Mouse (Mus musculus): ENCODE data around the gene Gm10197. TPM values are rescaled to one million over a fixed set of nuclear protein-coding genes. Genes with fewer than 3 reads are reported as not detected.
A peak's percentile ranks its signal among the peaks of the same experiment; 100 is the strongest.
"Not testable (repeated sequence)": the region's sequence is repeated elsewhere in the genome, so short reads cannot be mapped to it uniquely, and the experiment has no call there.

The Gm10197 gene
- polyA plus RNA-seq, 1 experiment from 2014 or later = 2.1 TPM

- Histone ChIP-seq H3K4me3 (ENCODE audit: low read depth, low read length) (no peak overlapping the region), H3K27me3 (ENCODE audit: control insufficient read depth, insufficient read depth, low read length) (no peaks in the 10 kb centered on the region), H3K36me3 (ENCODE audit: control insufficient read depth, insufficient read depth, low read length) (no peaks in the 10 kb centered on the region), H3K4me1 (ENCODE audit: control insufficient read depth, insufficient read depth, low read length) (no peaks in the 10 kb centered on the region), H3K27ac (ENCODE audit: low read depth, low read length) (no peak overlapping the region), H3K9ac (ENCODE audit: low read depth, low read length) (no peak overlapping the region), H3K4me2 (no peak overlapping the region), H3K9me3 (replicated peaks; ENCODE audit: control insufficient read depth, low read length) (no peaks in the 10 kb centered on the region)
- no peak for ATAC-seq (replicated peaks; ENCODE audit: insufficient number of reproducible peaks, low FRiP score, low TSS enrichment)
- 75% methylated on average over 12 of the region's 12 CpGs for whole genome bisulfite sequencing (ENCODE audit: insufficient replicate concordance)
Measured at GRCm38 (mm10) chr19:53397451-53398233, 26.1 kb upstream of the Gm10197 start.

DNA sequence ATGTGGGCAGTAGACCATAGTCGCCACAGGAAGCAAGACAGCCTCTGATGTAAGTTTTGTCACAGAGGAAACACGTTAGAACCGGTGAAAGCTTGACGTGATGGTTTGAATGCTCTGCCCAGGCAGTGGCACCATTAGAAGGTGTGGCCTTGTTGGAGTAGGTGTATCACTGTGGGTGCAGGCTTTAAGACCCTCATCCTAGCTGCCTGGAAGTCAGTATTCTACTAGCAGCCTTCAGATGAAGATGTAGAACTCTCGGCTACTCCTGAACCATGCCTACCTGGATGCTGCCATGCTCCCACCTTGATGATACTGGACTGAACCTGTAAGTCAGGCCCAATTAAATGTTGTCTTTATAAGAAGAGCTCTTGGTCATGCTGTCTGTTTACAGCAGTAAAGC is 24.2 kb upstream of the Gm10197 start:
- WGBS (ENCODE audit: insufficient replicate concordance) = 69% methylated on average over 5 of the region's 5 CpGs
- not testable (repeated sequence) for H3K4me3 ChIP-seq (ENCODE audit: low read depth, low read length); ATAC-seq (replicated peaks; ENCODE audit: insufficient number of reproducible peaks, low FRiP score, low TSS enrichment); H3K36me3 ChIP-seq (ENCODE audit: control insufficient read depth, insufficient read depth, low read length); H3K4me1 ChIP-seq (ENCODE audit: control insufficient read depth, insufficient read depth, low read length); H3K9ac ChIP-seq (ENCODE audit: low read depth, low read length); H3K4me2 ChIP-seq; H3K27ac ChIP-seq (ENCODE audit: low read depth, low read length); H3K27me3 ChIP-seq (ENCODE audit: control insufficient read depth, insufficient read depth, low read length); H3K9me3 ChIP-seq (replicated peaks; ENCODE audit: control insufficient read depth, low read length)

- H3K27ac ChIP-seq (ENCODE audit: low read depth, low read length); H3K9me3 ChIP-seq (replicated peaks; ENCODE audit: control insufficient read depth, low read length); H3K4me2 ChIP-seq; H3K4me3 ChIP-seq (ENCODE audit: low read depth, low read length); H3K36me3 ChIP-seq (ENCODE audit: control insufficient read depth, insufficient read depth, low read length); H3K27me3 ChIP-seq (ENCODE audit: control insufficient read depth, insufficient read depth, low read length); H3K9ac ChIP-seq (ENCODE audit: low read depth, low read length); H3K4me1 ChIP-seq (ENCODE audit: control insufficient read depth, insufficient read depth, low read length); ATAC-seq (replicated peaks; ENCODE audit: insufficient number of reproducible peaks, low FRiP score, low TSS enrichment): not testable (repeated sequence)
- WGBS (ENCODE audit: insufficient replicate concordance) = 77% methylated on average over 3 of the region's 3 CpGs
Measured at GRCm38 (mm10) chr19:53394956-53395355, 23.4 kb upstream of the Gm10197 start.

GRCm38 (mm10) chr19:53394552-53394951 is 23.0 kb upstream of the Gm10197 start:
- Histone ChIP-seq H3K27ac (ENCODE audit: low read depth, low read length) (no peak overlapping the region), H3K27me3 (ENCODE audit: control insufficient read depth, insufficient read depth, low read length) (no peaks in the 10 kb centered on the region), H3K36me3 (ENCODE audit: control insufficient read depth, insufficient read depth, low read length) (no peaks in the 10 kb centered on the region), H3K9me3 (replicated peaks; ENCODE audit: control insufficient read depth, low read length) (no peaks in the 10 kb centered on the region), H3K9ac (ENCODE audit: low read depth, low read length) (peak overlapping the region; percentile 34; the same call in 1 of the 2 replicates), H3K4me1 (ENCODE audit: control insufficient read depth, insufficient read depth, low read length) (peaks cover 4% of the 10 kb centered on the region), H3K4me3 (ENCODE audit: low read depth, low read length) (no peak overlapping the region), H3K4me2 (no peak overlapping the region)
- 17% methylated on average over 7 of the region's 7 CpGs for WGBS (ENCODE audit: insufficient replicate concordance)
- ATAC-seq (replicated peaks; ENCODE audit: insufficient number of reproducible peaks, low FRiP score, low TSS enrichment) = no peak

DNA sequence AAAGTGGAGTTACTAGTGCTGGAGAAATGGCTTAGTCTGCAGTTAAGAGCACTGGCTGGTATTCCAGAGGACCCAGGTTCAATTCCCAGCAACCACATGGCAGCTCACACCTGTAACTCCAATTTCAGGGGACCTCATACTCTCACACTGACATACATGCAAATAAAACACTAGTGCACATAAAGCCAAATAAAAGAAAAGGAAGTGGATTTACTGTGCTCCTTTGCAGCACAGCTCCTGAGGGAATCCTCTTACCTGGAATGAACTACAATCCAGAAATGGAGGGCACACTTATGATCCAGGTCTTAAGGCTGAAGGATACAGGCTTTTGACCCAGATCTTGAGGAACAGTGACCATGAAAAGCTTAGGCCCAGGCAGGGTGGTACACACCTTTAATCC is 22.1 kb upstream of the Gm10197 start:
- H3K4me1 ChIP-seq (ENCODE audit: control insufficient read depth, insufficient read depth, low read length) = peaks cover 4% of the 10 kb centered on the region
- no peaks in the 10 kb centered on the region for H3K27me3 ChIP-seq (ENCODE audit: control insufficient read depth, insufficient read depth, low read length)
- H3K27ac ChIP-seq (ENCODE audit: low read depth, low read length) = no peak overlapping the region
- no peak overlapping the region for H3K4me3 ChIP-seq (ENCODE audit: low read depth, low read length)
- no peak for ATAC-seq (replicated peaks; ENCODE audit: insufficient number of reproducible peaks, low FRiP score, low TSS enrichment)
- H3K9ac ChIP-seq (ENCODE audit: low read depth, low read length) = no peak overlapping the region
- H3K4me2 ChIP-seq = no peak overlapping the region
- no peaks in the 10 kb centered on the region for H3K9me3 ChIP-seq (replicated peaks; ENCODE audit: control insufficient read depth, low read length)
- H3K36me3 ChIP-seq (ENCODE audit: control insufficient read depth, insufficient read depth, low read length) = no peaks in the 10 kb centered on the region

DNA sequence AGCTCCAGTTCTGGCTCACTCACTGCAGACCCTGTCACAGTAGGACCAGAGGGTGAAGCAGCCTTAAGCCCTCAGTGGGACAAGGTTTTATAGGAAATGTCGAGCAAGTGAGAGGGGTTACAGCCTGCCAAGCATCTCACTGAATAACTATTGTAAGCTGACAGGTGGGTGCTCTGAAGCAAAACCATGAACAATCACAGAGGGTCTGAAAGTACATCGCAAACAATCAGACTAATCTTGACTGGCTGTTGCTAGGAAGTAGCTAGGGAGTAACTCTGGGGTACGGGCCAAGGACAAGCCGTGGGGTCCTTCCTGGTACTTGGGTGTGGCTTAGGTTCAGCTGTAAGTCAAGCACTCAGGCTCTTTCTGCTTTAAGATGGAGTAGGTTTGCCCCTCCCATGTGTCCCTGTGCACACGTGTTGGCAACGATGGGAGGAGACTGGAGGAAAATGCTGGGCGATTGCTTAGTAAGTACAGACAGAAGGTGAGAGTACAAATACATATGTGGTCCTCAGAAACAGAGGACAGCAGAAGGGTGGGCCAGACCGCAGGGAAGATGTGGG is 21.3 kb upstream of the Gm10197 start:
- Histone ChIP-seq H3K4me2 (no peak overlapping the region), H3K27me3 (ENCODE audit: control insufficient read depth, insufficient read depth, low read length) (no peaks in the 10 kb centered on the region), H3K36me3 (ENCODE audit: control insufficient read depth, insufficient read depth, low read length) (no peaks in the 10 kb centered on the region), H3K27ac (ENCODE audit: low read depth, low read length) (no peak overlapping the region), H3K4me1 (ENCODE audit: control insufficient read depth, insufficient read depth, low read length) (peaks cover 4% of the 10 kb centered on the region), H3K9me3 (replicated peaks; ENCODE audit: control insufficient read depth, low read length) (no peaks in the 10 kb centered on the region), H3K4me3 (ENCODE audit: low read depth, low read length) (no peak overlapping the region), H3K9ac (ENCODE audit: low read depth, low read length) (no peak overlapping the region)
- 75% methylated on average over 8 of the region's 8 CpGs for WGBS (ENCODE audit: insufficient replicate concordance)
- no peak for ATAC-seq (replicated peaks; ENCODE audit: insufficient number of reproducible peaks, low FRiP score, low TSS enrichment)

GRCm38 (mm10) chr19:53391787-53392186 is 20.2 kb upstream of the Gm10197 start:
- no peaks in the 10 kb centered on the region; the same call in 1 of the 2 replicates for H3K36me3 ChIP-seq (ENCODE audit: control insufficient read depth, insufficient read depth, low read length)
- H3K4me1 ChIP-seq (ENCODE audit: control insufficient read depth, insufficient read depth, low read length) = peaks cover 4% of the 10 kb centered on the region
- H3K9me3 ChIP-seq (replicated peaks; ENCODE audit: control insufficient read depth, low read length) = no peaks in the 10 kb centered on the region
- no peaks in the 10 kb centered on the region for H3K27me3 ChIP-seq (ENCODE audit: control insufficient read depth, insufficient read depth, low read length)
- WGBS (ENCODE audit: insufficient replicate concordance) = 90% methylated on average over 5 of the region's 5 CpGs
- H3K4me2 ChIP-seq = peak overlapping the region; percentile 81
- no peak for ATAC-seq (replicated peaks; ENCODE audit: insufficient number of reproducible peaks, low FRiP score, low TSS enrichment)
- peak overlapping the region; percentile 99; the same call in 1 of the 2 replicates for H3K9ac ChIP-seq (ENCODE audit: low read depth, low read length)
- peak overlapping the region; percentile 85 for H3K4me3 ChIP-seq (ENCODE audit: low read depth, low read length)
- no peak overlapping the region for H3K27ac ChIP-seq (ENCODE audit: low read depth, low read length)

DNA sequence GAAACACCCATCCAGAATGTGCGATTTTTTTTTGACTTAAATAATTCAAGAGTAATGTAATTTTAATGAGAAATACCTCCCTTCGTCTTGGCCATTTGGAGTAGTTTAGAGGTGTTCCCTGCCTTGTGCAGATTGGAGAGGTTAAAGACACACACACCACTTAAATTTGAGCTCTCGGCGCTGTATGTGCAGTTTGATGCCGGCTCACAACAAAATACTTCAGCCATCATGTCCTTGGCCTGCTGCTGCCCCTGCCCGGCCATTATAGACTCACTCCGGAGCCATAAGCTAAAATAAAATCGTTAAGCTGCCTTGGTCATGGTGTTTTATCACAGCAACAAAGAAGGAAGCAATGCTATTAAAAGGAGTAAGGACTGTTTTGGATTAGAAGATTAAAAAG is 19.8 kb upstream of the Gm10197 start:
- peak overlapping the region; percentile 81 for H3K4me2 ChIP-seq
- no peak overlapping the region for H3K27ac ChIP-seq (ENCODE audit: low read depth, low read length)
- peak overlapping the region; percentile 85 for H3K4me3 ChIP-seq (ENCODE audit: low read depth, low read length)
- peak overlapping the region; percentile 99 for H3K9ac ChIP-seq (ENCODE audit: low read depth, low read length)
- ATAC-seq (replicated peaks; ENCODE audit: insufficient number of reproducible peaks, low FRiP score, low TSS enrichment) = no peak
- no peaks in the 10 kb centered on the region for H3K9me3 ChIP-seq (replicated peaks; ENCODE audit: control insufficient read depth, low read length)
- no peaks in the 10 kb centered on the region for H3K27me3 ChIP-seq (ENCODE audit: control insufficient read depth, insufficient read depth, low read length)
- H3K36me3 ChIP-seq (ENCODE audit: control insufficient read depth, insufficient read depth, low read length) = no peaks in the 10 kb centered on the region; the same call in 1 of the 2 replicates
- WGBS (ENCODE audit: insufficient replicate concordance) = 41% methylated on average over 8 of the region's 8 CpGs
- H3K4me1 ChIP-seq (ENCODE audit: control insufficient read depth, insufficient read depth, low read length) = peaks cover 4% of the 10 kb centered on the region
